Mouse (Mus musculus) left cerebral cortex, postnatal 14 days (tissue): Measurements from ENCODE around the gene Ank3. TPM values are rescaled to one million over a fixed set of nuclear protein-coding genes. Genes with fewer than 3 reads are reported as not detected.

Experiments
- DNase-seq, 2 experiments: peaks; one replicate each; pipeline ENCODE4 v3.0.0; 2021 to 2022; ENCODE audit warnings: low spot score in 2 of 2, mixed read lengths in 1 of 2
- intact Hi-C: fragments of 180-260 bp; cut with DNase I; formaldehyde crosslinking; loops from one replicate; pipeline ENCODE4 v1.15.1; 2025
- total RNA-seq, 2 experiments: library from RNA; stranded (reverse); gene quantifications; 2 replicates each; pipeline ENCODE4 v1.2.3; 2021

Gene Ank3
- total RNA-seq, 2 experiments from 2014 or later, result 533 to 540 TPM

GRCm38 (mm10) chr10:69398197-69398762 lies 293 bp upstream of the Ank3 start:
- no peak for DNase-seq
- intact Hi-C loops, result no loop called here

DNA sequence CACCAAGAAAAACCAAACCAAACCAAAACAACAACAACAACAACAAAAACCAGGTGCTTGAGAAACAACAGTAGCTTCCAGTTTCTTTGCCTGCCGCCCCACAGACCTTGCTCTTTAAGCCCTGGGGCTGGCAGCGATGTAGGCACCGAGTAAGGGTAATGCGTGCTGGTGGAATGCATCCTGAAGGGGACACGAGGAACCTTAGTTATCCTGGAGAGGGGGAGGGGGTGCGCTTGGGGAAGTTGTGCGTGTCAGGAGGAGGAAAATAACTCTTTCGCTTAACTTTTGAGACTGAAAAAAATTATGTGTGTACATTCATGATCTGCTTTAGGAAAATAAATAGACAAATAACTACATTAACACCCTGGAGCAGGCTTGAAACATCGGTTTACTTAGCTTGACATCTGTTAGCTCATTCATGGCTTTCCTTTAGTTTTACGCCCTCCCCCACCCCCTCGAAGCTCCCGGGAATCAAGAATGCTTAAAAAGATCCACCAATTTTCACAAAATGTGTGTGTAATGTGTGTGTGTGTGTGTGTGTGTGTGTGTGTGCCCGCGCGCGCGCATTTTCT lies 1.3 kb downstream of the Ank3 start:
- intact Hi-C loops, result no loop called here
- DNase-seq, result no peak

DNA sequence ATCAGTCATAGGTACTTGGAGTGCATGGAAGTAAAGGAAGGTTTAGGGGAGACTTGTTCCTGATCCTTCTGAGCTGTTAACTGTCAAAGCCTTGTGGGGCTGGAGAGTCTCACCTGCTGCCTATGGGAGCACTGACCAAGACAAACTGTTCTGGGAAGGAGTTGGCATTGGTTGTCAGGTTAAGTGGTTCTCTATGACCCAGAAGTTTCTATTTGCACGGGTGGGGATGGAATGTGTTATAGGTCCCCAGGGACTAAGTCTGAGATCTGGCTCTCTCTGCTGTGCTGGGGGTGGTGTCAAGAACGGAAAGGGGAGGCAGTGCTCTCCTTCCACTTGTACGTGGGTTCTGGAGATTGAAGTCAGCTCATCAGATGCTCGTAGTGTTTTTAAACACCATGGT lies 6.9 kb downstream of the Ank3 start:
- intact Hi-C loops, result no loop called here
- no peak for DNase-seq

GRCm38 (mm10) chr10:69414888-69415287 lies 16.3 kb downstream of the Ank3 start:
- intact Hi-C loops, result no loop called here
- DNase-seq, result no peak

DNA sequence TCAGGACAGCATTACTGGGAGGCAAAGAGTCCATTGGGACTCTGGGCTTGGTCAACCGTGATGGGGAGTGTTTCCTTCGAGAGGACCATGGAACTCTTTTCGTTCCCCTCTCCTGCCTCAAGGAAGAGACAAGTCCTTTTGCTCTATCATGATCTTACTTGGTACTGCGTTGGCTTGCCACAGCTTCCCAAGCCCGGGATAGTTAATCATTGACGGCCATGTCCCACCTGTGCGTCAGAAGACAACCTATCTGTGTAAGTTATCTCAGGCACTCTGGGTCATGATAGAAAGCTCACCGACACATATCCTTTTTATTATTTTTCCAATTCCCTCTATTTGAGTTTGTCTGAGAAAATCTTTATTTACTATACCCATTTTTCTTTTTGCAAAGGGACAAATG lies 20.1 kb downstream of the Ank3 start:
- DNase-seq, result no peak
- intact Hi-C loops, result no loop called here

GRCm38 (mm10) chr10:69420306-69420705 lies 21.7 kb downstream of the Ank3 start:
- no peak for DNase-seq

DNA sequence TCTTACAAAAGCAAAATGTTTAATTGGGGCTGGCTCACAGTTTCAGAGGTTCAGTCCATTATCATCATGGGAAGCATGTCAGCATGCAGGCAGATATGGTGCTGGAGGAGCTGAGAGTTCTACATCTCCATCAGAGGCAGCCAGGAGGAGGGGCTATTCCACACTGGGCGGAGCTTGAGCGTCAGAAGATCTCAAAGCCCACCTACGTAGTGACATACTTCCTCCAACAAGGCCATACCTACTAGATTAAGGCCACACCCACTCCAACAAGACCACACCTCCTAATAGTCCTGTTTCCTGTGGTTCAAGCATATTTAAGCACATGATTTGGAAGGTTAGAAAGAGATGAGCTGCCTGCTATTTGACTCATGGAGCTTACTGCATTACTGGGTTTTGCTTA lies 25.5 kb downstream of the Ank3 start:
- intact Hi-C loops, result no loop called here
- no peak for DNase-seq

More at GRCm38 (mm10) chr10:69420306-69420705, 21.7 kb downstream of the Ank3 start:
- intact Hi-C loops, result no loop called here

DNA sequence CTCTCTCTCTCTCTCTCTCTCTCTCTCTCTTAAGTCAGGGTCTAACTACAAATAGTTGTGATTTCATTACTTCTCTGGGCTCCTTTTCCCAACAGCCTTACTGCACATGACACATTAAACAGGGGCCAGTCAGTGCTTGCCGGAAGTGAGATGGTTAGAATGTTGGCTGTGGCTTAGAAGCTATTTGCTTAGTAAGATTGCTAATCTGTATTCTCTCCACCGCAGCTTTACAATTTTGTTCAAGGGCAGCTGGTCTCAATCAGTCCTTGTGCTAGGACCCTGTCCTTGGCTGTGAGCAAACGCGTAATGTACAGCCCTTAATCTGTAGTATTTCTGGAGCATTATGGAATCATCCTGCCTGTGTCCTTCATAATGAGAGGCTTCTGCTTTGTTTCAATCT lies 31.6 kb downstream of the Ank3 start:
- intact Hi-C loops, result no loop called here
- DNase-seq, result no peak

DNA sequence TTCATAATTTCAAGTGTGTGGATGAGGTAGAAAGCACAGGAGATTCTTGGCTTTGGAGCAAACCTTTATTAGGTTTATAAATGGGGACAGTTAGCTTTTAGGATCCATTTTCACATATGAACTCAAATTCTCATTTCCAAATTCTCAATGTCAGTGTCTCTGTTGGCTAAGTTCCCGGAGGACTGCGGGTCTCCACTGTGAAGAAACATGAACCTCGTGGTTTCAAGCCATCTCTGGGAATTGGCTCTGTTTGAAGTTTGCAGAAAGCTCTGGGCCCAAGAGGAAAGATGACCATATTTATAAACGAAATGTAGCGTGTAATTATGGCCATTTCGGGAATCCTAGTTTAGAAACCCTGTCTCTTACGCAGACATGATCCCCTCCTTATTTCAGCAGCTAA lies 32.5 kb downstream of the Ank3 start:
- no peak for DNase-seq
- intact Hi-C loops, result no loop called here

DNA sequence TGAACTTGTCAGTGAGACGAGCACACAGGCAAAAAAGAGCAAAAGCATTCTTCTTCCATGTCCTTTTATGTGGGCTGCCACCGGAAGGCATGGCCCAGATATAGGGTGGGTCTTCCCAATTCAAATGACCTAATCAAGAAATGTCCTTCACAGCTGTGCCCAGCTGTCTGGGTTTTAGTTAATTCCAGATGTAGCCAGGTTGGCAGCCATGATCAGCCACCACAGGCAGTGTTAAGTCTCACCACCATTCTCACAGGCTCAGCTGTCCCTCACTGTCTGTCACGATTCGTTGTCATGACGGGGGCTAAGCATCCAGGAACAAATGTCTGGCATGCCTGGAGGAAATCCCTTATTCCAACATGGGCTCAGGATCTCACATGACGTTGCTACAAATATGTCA lies 36.6 kb downstream of the Ank3 start:
- DNase-seq, result no peak
- intact Hi-C loops, result no loop called here

GRCm38 (mm10) chr10:69439449-69439848 lies 40.9 kb downstream of the Ank3 start:
- DNase-seq, result peak in 1 of 2 experiments; percentile 15
- intact Hi-C loops, result no loop called here

DNA sequence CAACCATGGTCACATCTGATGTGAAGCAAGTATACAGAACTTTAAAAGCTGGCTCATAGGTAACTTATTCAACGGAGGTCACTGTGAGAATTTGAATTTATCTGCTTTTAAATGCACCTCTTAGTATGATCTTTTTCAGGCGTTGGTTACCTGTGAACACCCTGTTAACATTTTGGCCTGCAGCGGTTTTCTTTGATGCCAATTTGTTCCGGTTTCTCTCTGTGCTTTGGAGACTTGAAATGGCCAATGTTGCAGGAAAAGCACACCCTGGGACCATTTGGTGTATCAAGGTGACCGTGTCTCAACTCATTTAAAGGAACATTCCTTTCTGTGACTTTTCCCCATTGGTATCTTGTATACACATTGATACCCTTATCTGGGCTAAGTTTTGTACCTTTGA lies 46.0 kb downstream of the Ank3 start:
- DNase-seq, result no peak
- intact Hi-C loops, result no loop called here

DNA sequence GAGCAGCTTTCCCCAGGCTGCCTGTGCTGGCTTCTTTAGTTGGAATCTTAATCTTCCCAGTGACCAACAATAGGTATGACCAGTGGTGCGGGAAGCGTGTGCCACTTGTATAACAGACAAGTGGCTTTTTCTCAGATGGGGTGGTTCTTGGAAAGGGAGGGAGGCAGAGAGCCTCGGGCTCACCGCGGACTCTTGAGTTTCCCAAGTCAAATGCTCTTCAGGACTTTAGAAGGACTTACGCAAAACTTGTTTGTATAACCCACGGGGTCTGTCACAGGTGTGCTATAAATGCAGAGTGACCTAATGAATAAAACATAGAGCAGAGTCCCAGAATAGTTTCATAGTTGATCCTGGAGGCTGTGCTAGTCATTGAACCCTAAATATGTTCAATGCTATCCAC lies 47.4 kb downstream of the Ank3 start:
- no peak for DNase-seq
- intact Hi-C loops, result no loop called here

DNA sequence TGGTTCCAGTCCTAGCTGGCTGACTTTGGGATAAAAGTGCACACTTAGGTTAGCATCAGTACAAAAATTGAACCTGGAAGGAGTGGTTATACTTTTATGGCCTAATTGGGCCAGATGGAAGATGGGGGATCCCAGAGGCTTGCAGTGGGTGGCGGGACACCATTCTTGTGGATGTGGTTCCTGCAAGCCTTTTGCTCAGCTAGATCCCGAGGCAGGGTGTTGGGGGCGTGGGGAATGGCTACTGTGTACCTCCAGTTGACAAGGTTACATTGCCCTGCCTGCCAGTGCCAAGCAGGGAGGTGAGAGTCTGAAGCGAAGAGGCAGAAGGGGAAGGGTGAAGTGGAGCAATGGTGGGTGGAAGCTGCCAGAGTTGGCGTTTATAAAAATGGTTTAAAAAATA lies 48.0 kb downstream of the Ank3 start:
- intact Hi-C loops, result no loop called here
- no peak for DNase-seq

DNA sequence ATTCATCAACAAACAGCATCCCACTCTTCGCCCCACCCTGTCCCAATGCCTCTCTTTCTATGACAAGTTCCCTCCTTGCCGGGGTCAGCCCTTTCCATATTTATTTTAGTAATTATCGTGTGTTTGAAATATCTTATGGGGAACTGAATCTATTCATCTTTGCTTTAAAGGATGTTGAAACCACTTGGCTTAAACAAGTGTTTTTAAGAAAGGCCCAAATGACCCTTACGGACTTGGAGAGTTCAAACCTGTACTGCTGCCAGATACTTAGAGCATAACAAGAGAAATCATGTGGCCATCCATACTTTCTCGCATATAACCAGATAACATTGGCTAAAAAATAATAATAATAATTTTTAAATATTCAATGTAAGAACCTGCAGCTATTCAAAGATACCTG lies 48.7 kb downstream of the Ank3 start:
- no peak for DNase-seq
- intact Hi-C loops, result no loop called here

DNA sequence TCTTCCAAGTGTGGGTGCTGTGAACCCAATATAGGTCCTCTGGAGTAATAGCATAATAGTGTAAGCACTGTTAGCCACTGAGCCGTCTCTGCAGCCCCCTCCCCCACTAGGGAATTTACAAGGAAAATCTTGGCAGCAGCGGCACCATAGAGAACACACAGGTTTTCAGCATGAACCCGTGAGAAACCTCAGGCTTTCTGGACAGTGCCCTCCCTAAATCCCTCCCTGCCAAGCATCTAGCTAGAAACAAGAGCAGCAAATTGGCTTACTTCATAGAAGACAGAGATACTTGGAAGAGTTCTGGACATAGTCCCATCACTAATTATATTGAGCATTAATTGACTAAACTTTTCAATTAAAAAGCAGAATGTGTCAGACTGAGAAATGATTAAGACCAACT lies 49.6 kb downstream of the Ank3 start:
- DNase-seq, result no peak
- intact Hi-C loops, result no loop called here

DNA sequence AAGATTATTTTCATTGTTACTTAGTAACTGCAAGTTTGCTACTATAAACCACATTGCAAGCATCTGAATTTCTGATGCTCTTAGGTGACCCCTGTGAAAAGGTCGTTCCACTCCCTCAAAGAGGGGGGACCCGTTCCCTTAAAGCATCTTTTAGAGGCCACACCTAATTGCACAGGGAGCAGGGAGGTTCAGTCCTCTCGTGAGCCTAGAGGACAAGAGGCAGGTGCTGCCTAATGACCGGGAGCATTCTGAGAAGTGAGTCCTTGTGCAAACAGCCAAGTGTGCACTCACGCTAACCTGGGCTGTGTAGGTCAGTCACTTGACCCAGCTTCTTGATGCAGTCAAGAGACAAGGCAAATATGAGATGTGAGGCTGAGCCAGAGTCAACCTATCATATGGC lies 52.4 kb downstream of the Ank3 start:
- intact Hi-C loops, result loop anchor here (5.0 to 10.0 kb wide), 3 partner anchors 81 to 534 kb away; no protein-coding TSS in a partner anchor
- no peak for DNase-seq

DNA sequence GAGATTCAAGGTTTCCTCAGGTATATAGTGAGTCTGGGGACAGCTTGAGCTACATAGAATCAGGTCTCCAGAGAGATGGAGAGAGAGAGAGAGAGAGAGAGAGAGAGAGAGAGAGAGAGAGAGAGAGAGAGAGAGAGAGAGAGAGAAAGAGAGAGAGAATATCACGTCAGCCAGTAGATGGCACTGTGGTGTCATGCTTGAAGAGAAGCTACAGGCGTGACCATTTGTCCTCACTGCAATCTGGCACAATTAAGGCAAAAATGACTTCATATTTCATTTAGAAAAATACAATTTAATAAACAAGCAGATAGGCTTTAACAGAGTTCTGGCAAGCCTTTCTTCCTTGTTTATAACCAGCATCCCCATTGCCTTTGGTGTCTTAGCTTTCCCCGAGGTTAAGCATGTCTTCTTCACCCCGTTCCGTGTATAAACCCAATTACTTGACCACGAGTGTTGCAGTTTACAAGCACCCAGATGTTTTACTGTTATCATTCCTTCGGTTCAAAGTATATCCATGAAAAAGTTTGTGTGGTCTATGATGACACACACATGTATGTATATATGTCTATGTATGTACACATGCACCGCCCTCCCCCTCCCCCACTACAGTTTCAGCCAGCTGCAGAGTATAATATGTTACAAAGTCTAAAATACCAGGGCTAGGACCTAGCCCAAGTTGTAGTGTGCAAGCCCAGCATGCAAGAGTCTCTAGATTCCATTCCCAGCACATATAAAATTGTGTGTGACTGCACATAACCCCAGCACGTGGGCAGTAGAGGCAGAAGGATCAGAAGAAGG lies 53.8 kb downstream of the Ank3 start:
- peak; percentile 87 for DNase-seq
- intact Hi-C loops, result loop anchor here (1.0 to 10.0 kb wide), 4 partner anchors 80 to 532 kb away; no protein-coding TSS in a partner anchor

GRCm38 (mm10) chr10:69453531-69453930 lies 55.0 kb downstream of the Ank3 start:
- intact Hi-C loops, result loop anchor here (5.0 to 10.0 kb wide), 3 partner anchors 79 to 531 kb away; no protein-coding TSS in a partner anchor
- DNase-seq, result no peak

GRCm38 (mm10) chr10:69454480-69454879 lies 55.9 kb downstream of the Ank3 start:
- DNase-seq, result no peak
- intact Hi-C loops, result loop anchor here (5.0 to 10.0 kb wide), 3 partner anchors 78 to 530 kb away; no protein-coding TSS in a partner anchor

DNA sequence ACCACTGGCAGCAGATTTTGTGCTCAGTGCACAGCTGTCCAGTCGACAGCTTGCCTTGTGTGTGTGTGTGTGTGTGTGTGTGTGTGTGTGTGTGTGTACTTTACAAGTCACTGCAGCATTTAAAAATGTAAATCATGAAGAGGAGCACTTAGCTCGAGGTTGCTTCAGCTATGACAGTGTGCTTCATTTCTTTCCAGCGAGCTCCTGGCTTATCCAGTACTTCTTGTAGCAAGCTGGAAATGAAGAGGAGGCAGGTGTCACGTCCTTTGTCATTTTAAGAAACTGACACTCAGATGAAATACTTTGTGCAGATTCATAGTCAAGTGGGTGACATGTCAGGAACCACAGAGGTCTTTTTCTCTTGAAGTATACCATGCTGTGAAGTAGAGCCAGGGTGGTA lies 66.3 kb downstream of the Ank3 start:
- intact Hi-C loops, result no loop called here

More for the DNA sequence above, 66.3 kb downstream of the Ank3 start:
- peak in 1 of 2 experiments; percentile 39 for DNase-seq
